Mouse (Mus musculus) hindbrain, postnatal 0 days (tissue): ENCODE measurements at regions not wholly inside any gene's neighbourhood (a gene's known extent, or its start where the extent isn't known, plus 50 kb on each side); places are given as distances from the start of the nearest gene placed in this dataset.

ENCODE experiments used
- ATAC-seq: fragments of 200-750 bp; cut with Nextera tagmentation; 2 replicates; pipeline ENCODE4 v1.8.0; 2017; ENCODE audit warnings: mild to moderate bottlenecking, moderate TSS enrichment, moderate library complexity
- DNase-seq: peaks from one replicate; pipeline ENCODE4 v3.0.0-alpha.2; 2015; ENCODE audit warnings: low spot score
- H3K27ac ChIP-seq: fragments of 300-500 bp; sonication (generic); 2 replicates; pipeline ENCODE4 v1.5.1; 2014; ENCODE audit warnings: mild to moderate bottlenecking
- H3K27me3 ChIP-seq: fragments of 300-500 bp; sonication (generic); 2 replicates; pipeline ENCODE4 v1.6.1; 2014; ENCODE audit warnings: low read length, mixed read lengths; ENCODE audit not compliant: insufficient read depth
- H3K36me3 ChIP-seq: fragments of 300-500 bp; sonication (generic); 2 replicates; pipeline ENCODE4 v1.6.1; 2014; ENCODE audit warnings: low read length, mixed read lengths; ENCODE audit not compliant: insufficient read depth
- H3K4me1 ChIP-seq: fragments of 300-500 bp; sonication (generic); 2 replicates; pipeline ENCODE4 v1.6.1; 2014; ENCODE audit warnings: antibody characterized with exemption, low read length, mixed read lengths; ENCODE audit not compliant: insufficient read depth
- H3K4me2 ChIP-seq: fragments of 300-500 bp; sonication (generic); 2 replicates; pipeline ENCODE4 v1.6.1; 2014; ENCODE audit warnings: low read depth, mild to moderate bottlenecking, low read length, moderate library complexity, mixed read lengths
- H3K4me3 ChIP-seq: fragments of 300-500 bp; sonication (generic); 2 replicates; pipeline ENCODE4 v1.5.1; 2014; ENCODE audit warnings: low read length
- H3K9ac ChIP-seq: fragments of 300-500 bp; sonication (generic); replicated peaks from 2 replicates; pipeline ENCODE4 v1.6.1; 2014; ENCODE audit warnings: mild to moderate bottlenecking, low read length, moderate library complexity, mixed read lengths
- H3K9me3 ChIP-seq: fragments of 300-500 bp; sonication (generic); 2 replicates; pipeline ENCODE4 v1.6.1; 2016; ENCODE audit warnings: low read length, mixed read lengths
- CTCF ChIP-seq: IDR thresholded peaks from 2 replicates; pipeline ENCODE4 v1.5.1; 2016; ENCODE audit warnings: antibody characterized with exemption, control low read depth, low read depth
- WGBS: fragments of 180-500 bp; shearing (Covaris S2); extraction: QIAGEN DNeasy Blood & Tissue Kit; methylation state at CpG from one replicate; pipeline ENCODE4 v1.1.7; 2014; 5-methylcytosine and 5-hydroxymethylcytosine counted together

DNA sequence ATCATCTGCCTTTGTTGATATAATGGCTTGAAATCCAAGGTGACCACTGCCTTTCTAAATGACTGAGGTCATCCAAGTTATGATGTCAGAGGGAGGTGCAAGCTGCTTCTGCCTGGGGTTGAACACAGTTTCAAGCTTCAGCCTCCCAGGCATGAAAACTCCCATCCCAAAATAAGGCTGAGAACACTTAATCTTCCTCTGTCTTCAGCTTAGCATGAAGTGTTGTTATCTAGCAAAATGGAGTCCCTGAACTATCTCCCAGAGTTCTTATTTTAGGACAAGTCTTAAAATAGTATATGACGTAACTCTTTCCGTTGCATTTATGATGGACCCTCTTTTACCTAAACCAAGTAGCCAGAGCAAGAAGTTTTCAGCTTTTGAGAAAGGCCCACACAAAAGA lies 631.1 kb upstream of the A1bg start:
- WGBS = 95% methylated on average over 2 of the region's 2 CpGs
- no peak for ATAC-seq
- no peak for DNase-seq
- no peaks in the 10 kb centered on the region for H3K9me3 ChIP-seq
- no peak for TF ChIP-seq CTCF
- H3K4me3 ChIP-seq = no peak overlapping the region
- no peaks in the 10 kb centered on the region for H3K4me1 ChIP-seq
- H3K27ac ChIP-seq = no peak overlapping the region
- no peak overlapping the region for H3K4me2 ChIP-seq
- H3K36me3 ChIP-seq = no peaks in the 10 kb centered on the region
- H3K9ac ChIP-seq = no peak overlapping the region
- H3K27me3 ChIP-seq = no peaks in the 10 kb centered on the region

DNA sequence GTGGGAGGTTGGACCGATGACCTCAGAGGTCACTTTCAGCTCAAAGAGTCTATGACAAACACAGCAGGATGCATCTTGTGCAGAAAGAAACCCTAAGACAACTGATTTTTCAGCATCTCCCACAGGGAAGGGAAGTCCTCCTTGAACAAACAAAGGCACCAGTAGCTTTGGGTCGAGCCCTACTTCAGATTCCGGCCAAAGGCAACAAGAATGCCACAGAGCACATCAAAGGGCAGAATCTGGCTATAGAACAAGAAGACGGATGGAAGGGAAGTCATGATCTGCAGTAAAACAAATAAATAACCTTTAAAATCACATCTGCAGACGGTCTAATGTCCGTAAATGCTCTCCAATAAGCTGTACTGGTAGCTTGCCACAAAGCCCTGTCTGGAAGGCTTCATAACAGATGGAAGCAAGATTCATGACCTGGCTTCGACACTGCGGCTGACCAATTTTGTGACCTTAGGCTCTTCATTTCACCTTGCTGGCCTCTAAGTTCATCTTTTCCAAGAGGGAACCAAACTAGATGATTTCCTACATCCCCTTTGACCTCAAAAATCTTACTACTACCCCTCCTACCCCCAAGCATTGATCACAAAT lies 630.4 kb upstream of the A1bg start:
- no peak overlapping the region for H3K4me2 ChIP-seq
- H3K27ac ChIP-seq = no peak overlapping the region
- TF ChIP-seq CTCF = no peak
- no peaks in the 10 kb centered on the region for H3K27me3 ChIP-seq
- DNase-seq (no peak), ATAC-seq (no peak)
- H3K36me3 ChIP-seq = no peaks in the 10 kb centered on the region
- H3K4me1 ChIP-seq = no peaks in the 10 kb centered on the region
- 41% methylated on average over 8 of the region's 8 CpGs for WGBS
- no peak overlapping the region for H3K9ac ChIP-seq
- no peaks in the 10 kb centered on the region for H3K9me3 ChIP-seq
- H3K4me3 ChIP-seq = no peak overlapping the region

GRCm38 (mm10) chr15:61551206-61551605 lies 628.4 kb upstream of the A1bg start:
- H3K27ac ChIP-seq = no peak overlapping the region
- H3K4me2 ChIP-seq = no peak overlapping the region
- no peak overlapping the region for H3K9ac ChIP-seq
- DNase-seq (no peak), ATAC-seq (no peak)
- WGBS = 84% methylated on average over 5 of the region's 5 CpGs
- no peaks in the 10 kb centered on the region for H3K4me1 ChIP-seq
- no peaks in the 10 kb centered on the region for H3K9me3 ChIP-seq
- no peak for TF ChIP-seq CTCF
- H3K36me3 ChIP-seq = no peaks in the 10 kb centered on the region
- no peak overlapping the region for H3K4me3 ChIP-seq
- H3K27me3 ChIP-seq = no peaks in the 10 kb centered on the region

DNA sequence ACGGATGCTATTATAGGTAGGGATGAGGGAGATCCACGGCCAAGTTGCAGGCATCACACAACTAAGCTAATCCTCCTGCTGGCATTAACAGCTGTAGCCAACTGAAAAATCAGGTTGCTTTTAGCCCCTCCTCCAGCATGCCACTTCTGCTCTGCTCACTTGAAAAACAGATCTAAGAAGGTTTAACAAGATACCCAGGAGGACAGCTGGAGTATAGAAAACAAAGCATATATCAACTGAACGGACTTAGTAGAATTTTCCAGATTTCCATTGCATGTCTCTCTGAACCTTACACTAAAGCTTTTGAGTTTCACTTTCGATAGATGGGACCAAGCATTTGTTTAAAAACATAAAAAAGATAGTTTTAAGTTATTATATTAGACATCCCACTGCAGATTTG lies 625.6 kb upstream of the A1bg start:
- TF ChIP-seq CTCF = no peak
- Histone ChIP-seq H3K4me3 (no peak overlapping the region), H3K27ac (no peak overlapping the region), H3K4me1 (no peaks in the 10 kb centered on the region), H3K27me3 (no peaks in the 10 kb centered on the region), H3K36me3 (no peaks in the 10 kb centered on the region), H3K9me3 (no peaks in the 10 kb centered on the region), H3K9ac (no peak overlapping the region), H3K4me2 (no peak overlapping the region)
- 60% methylated on average over 4 of the region's 4 CpGs for WGBS
- DNase-seq (no peak), ATAC-seq (no peak)

- Histone ChIP-seq H3K4me1 (no peaks in the 10 kb centered on the region), H3K9ac (no peak overlapping the region), H3K27ac (no peak overlapping the region), H3K4me2 (no peak overlapping the region), H3K36me3 (no peaks in the 10 kb centered on the region), H3K27me3 (no peaks in the 10 kb centered on the region), H3K9me3 (no peaks in the 10 kb centered on the region), H3K4me3 (no peak overlapping the region)
- no peak for ATAC-seq
- 83% methylated on average over 3 of the region's 3 CpGs for WGBS
- no peak for DNase-seq
- TF ChIP-seq CTCF = no peak
Measured at GRCm38 (mm10) chr15:61546608-61547007, 623.8 kb upstream of the A1bg start.

GRCm38 (mm10) chr15:61544074-61544473 lies 621.3 kb upstream of the A1bg start:
- no peak for TF ChIP-seq CTCF
- H3K4me2 ChIP-seq = no peak overlapping the region
- WGBS = 67% methylated on average over 2 of the region's 2 CpGs
- H3K27ac ChIP-seq = no peak overlapping the region
- DNase-seq (no peak), ATAC-seq (no peak)
- H3K9ac ChIP-seq = no peak overlapping the region
- H3K4me3 ChIP-seq = no peak overlapping the region
- no peaks in the 10 kb centered on the region for H3K27me3 ChIP-seq
- H3K36me3 ChIP-seq = no peaks in the 10 kb centered on the region
- no peaks in the 10 kb centered on the region for H3K4me1 ChIP-seq
- no peaks in the 10 kb centered on the region for H3K9me3 ChIP-seq

DNA sequence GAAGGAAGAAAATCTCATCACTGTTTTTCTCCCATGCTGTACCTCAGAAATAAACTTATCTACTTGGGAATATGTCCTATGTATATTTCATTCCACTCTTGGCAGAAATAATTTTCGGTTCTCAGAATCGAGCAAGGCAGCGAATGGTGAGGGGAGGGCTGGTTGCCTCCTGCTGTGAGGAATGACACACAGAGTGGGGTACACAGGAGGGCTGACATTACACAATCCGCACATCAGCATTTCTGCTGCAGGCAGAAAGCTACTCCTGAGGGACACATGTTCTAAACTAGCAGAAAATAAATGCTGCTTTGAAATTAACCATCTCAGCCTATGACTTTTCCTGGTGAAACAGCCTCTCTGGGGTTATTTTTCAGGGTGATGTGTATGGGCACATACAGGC lies 618.8 kb upstream of the A1bg start:
- DNase-seq = no peak
- 41% methylated on average over 4 of the region's 4 CpGs for WGBS
- no peak for ATAC-seq
- H3K36me3 ChIP-seq = no peaks in the 10 kb centered on the region
- no peaks in the 10 kb centered on the region for H3K4me1 ChIP-seq
- H3K4me3 ChIP-seq = no peak overlapping the region
- H3K27ac ChIP-seq = no peak overlapping the region
- H3K9me3 ChIP-seq = no peaks in the 10 kb centered on the region
- H3K27me3 ChIP-seq = no peaks in the 10 kb centered on the region
- TF ChIP-seq CTCF = no peak
- H3K4me2 ChIP-seq = no peak overlapping the region
- no peak overlapping the region for H3K9ac ChIP-seq
